Mouse (Mus musculus) kidney, embryonic 16.5 days (tissue): ENCODE results near the gene Ppp4r2. TPM values are rescaled to one million over a fixed set of nuclear protein-coding genes. Genes with fewer than 3 reads are reported as not detected.

Experiments
- ATAC-seq: fragments of 200-750 bp; cut with Nextera tagmentation; 2 replicates; pipeline ENCODE4 v1.8.0; 2017; ENCODE audit warnings: moderate TSS enrichment; ENCODE audit not compliant: low FRiP score, low TSS enrichment
- H3K27ac ChIP-seq: fragments of 300-500 bp; sonication (generic); 2 replicates; pipeline ENCODE4 v1.5.1; 2014; ENCODE audit warnings: low read length
- H3K27me3 ChIP-seq: fragments of 300-500 bp; sonication (generic); 2 replicates; pipeline ENCODE4 v1.6.1; 2014; ENCODE audit warnings: low read length, control low read depth, mixed read lengths; ENCODE audit not compliant: insufficient read depth
- H3K36me3 ChIP-seq: fragments of 300-500 bp; sonication (generic); 2 replicates; pipeline ENCODE4 v1.6.1; 2014; ENCODE audit warnings: low read length, control low read depth, mixed read lengths; ENCODE audit not compliant: insufficient read depth
- H3K4me1 ChIP-seq: fragments of 300-500 bp; sonication (generic); 2 replicates; pipeline ENCODE4 v1.6.1; 2014; ENCODE audit warnings: low read length, control low read depth, mixed read lengths; ENCODE audit not compliant: insufficient read depth
- H3K4me2 ChIP-seq: fragments of 300-500 bp; sonication (generic); replicated peaks from 2 replicates; pipeline ENCODE4 v1.6.1; 2014; ENCODE audit warnings: low read depth, low read length
- H3K4me3 ChIP-seq: fragments of 300-500 bp; sonication (generic); 2 replicates; pipeline ENCODE4 v1.5.1; 2014; ENCODE audit warnings: mild to moderate bottlenecking, low read length
- H3K9ac ChIP-seq: fragments of 300-500 bp; sonication (generic); replicated peaks from 2 replicates; pipeline ENCODE4 v1.6.1; 2014; ENCODE audit warnings: low read length
- H3K9me3 ChIP-seq: fragments of 300-500 bp; sonication (generic); 2 replicates; pipeline ENCODE4 v1.6.1; 2016; ENCODE audit warnings: low read length, control low read depth
- WGBS: fragments of 180-500 bp; shearing (Covaris S2); extraction: QIAGEN DNeasy Blood & Tissue Kit; methylation state at CpG from one replicate; pipeline ENCODE4 v1.1.7; 2014; 5-methylcytosine and 5-hydroxymethylcytosine counted together
- polyA plus RNA-seq: library from polyadenylated mRNA; unstranded; fragments of >200 nt; fragmentation: Nextera tagmentation; extraction: Ambion mirVana; gene quantifications from 2 replicates; pipeline ENCODE4 v1.2.1, GENCODE M21; 2015

Gene Ppp4r2
- polyA plus RNA-seq, 1 experiment from 2014 or later, result 17.7 TPM

GRCm38 (mm10) chr6:100826046-100826445 lies 7.4 kb upstream of the Ppp4r2 start:
- no peaks in the 10 kb centered on the region for H3K36me3 ChIP-seq
- H3K4me2 ChIP-seq, result no peak overlapping the region
- H3K4me3 ChIP-seq, result no peak overlapping the region
- H3K27ac ChIP-seq, result peak overlapping the region; percentile 86
- H3K9ac ChIP-seq, result no peak overlapping the region
- no peaks in the 10 kb centered on the region for H3K27me3 ChIP-seq
- 35% methylated on average over 6 of the region's 6 CpGs for WGBS
- peak; percentile 72 for ATAC-seq
- no peaks in the 10 kb centered on the region for H3K9me3 ChIP-seq
- peaks cover 24% of the 10 kb centered on the region for H3K4me1 ChIP-seq

- Histone ChIP-seq H3K4me2 (no peak overlapping the region), H3K27me3 (no peaks in the 10 kb centered on the region), H3K9me3 (no peaks in the 10 kb centered on the region), H3K4me3 (no peak overlapping the region), H3K4me1 (peaks cover 24% of the 10 kb centered on the region), H3K27ac (no peak overlapping the region), H3K9ac (no peak overlapping the region), H3K36me3 (no peaks in the 10 kb centered on the region)
- 83% methylated on average over 7 of the region's 7 CpGs for WGBS
- no peak for ATAC-seq
These were observed 4.9 kb upstream of the Ppp4r2 start for GRCm38 (mm10) chr6:100828565-100828964.

GRCm38 (mm10) chr6:100829770-100830169 lies 3.7 kb upstream of the Ppp4r2 start:
- no peak overlapping the region for H3K4me3 ChIP-seq
- no peak for ATAC-seq
- H3K9me3 ChIP-seq, result no peaks in the 10 kb centered on the region
- no peak overlapping the region for H3K9ac ChIP-seq
- no peak overlapping the region for H3K4me2 ChIP-seq
- H3K27ac ChIP-seq, result no peak overlapping the region
- H3K36me3 ChIP-seq, result no peaks in the 10 kb centered on the region
- H3K4me1 ChIP-seq, result peaks cover 22% of the 10 kb centered on the region
- 75% methylated on average over 5 of the region's 5 CpGs for whole genome bisulfite sequencing
- H3K27me3 ChIP-seq, result no peaks in the 10 kb centered on the region

- Histone ChIP-seq H3K4me2 (no peak overlapping the region), H3K9me3 (no peaks in the 10 kb centered on the region), H3K4me1 (peaks cover 26% of the 10 kb centered on the region), H3K9ac (no peak overlapping the region), H3K4me3 (no peak overlapping the region), H3K36me3 (peaks cover 10% of the 10 kb centered on the region), H3K27me3 (no peaks in the 10 kb centered on the region), H3K27ac (no peak overlapping the region)
- 81% methylated on average over 3 of the region's 3 CpGs for WGBS
- no peak for ATAC-seq
These were observed 2.2 kb upstream of the Ppp4r2 start for GRCm38 (mm10) chr6:100831188-100831587.

GRCm38 (mm10) chr6:100831751-100832150 lies 1.7 kb upstream of the Ppp4r2 start:
- no peak for ATAC-seq
- H3K9ac ChIP-seq, result no peak overlapping the region
- H3K27me3 ChIP-seq, result no peaks in the 10 kb centered on the region
- no peaks in the 10 kb centered on the region for H3K9me3 ChIP-seq
- H3K4me2 ChIP-seq, result no peak overlapping the region
- peaks cover 23% of the 10 kb centered on the region for H3K4me1 ChIP-seq
- H3K4me3 ChIP-seq, result no peak overlapping the region
- peaks cover 16% of the 10 kb centered on the region for H3K36me3 ChIP-seq
- H3K27ac ChIP-seq, result no peak overlapping the region
- WGBS, result 89% methylated on average over 6 of the region's 6 CpGs

- peak overlapping the region; percentile 96 for H3K9ac ChIP-seq
- WGBS, result under 1% methylated on average over 57 of the region's 72 CpGs
- H3K4me3 ChIP-seq, result peak overlapping the region; percentile 93
- peak overlapping the region; percentile 89 for H3K27ac ChIP-seq
- H3K27me3 ChIP-seq, result no peaks in the 10 kb centered on the region
- H3K9me3 ChIP-seq, result no peaks in the 10 kb centered on the region
- H3K36me3 ChIP-seq, result peaks cover 22% of the 10 kb centered on the region
- peak; percentile 92 for ATAC-seq
- H3K4me1 ChIP-seq, result peaks cover 18% of the 10 kb centered on the region
- H3K4me2 ChIP-seq, result peak overlapping the region; percentile 63
These were observed 524 bp downstream of the Ppp4r2 start for GRCm38 (mm10) chr6:100833811-100834481.

GRCm38 (mm10) chr6:100834489-100835160 lies 1.2 kb downstream of the Ppp4r2 start:
- H3K27ac ChIP-seq, result peak overlapping the region; percentile 89; the same call in 1 of the 2 replicates
- H3K9me3 ChIP-seq, result no peaks in the 10 kb centered on the region
- WGBS, result 18% methylated on average over 9 of the region's 9 CpGs
- no peak for ATAC-seq
- no peaks in the 10 kb centered on the region for H3K27me3 ChIP-seq
- peak overlapping the region; percentile 96 for H3K9ac ChIP-seq
- H3K4me3 ChIP-seq, result peak overlapping the region; percentile 93
- peak overlapping the region; percentile 63 for H3K4me2 ChIP-seq
- peaks cover 18% of the 10 kb centered on the region for H3K4me1 ChIP-seq
- H3K36me3 ChIP-seq, result peaks cover 27% of the 10 kb centered on the region

GRCm38 (mm10) chr6:100845058-100845457 lies 11.6 kb downstream of the Ppp4r2 start:
- Histone ChIP-seq H3K4me3 (no peak overlapping the region), H3K4me1 (peaks cover 5% of the 10 kb centered on the region; the same call in 1 of the 2 replicates), H3K4me2 (no peak overlapping the region), H3K27ac (no peak overlapping the region), H3K27me3 (no peaks in the 10 kb centered on the region), H3K9me3 (no peaks in the 10 kb centered on the region), H3K9ac (no peak overlapping the region), H3K36me3 (peaks cover 33% of the 10 kb centered on the region)
- ATAC-seq, result no peak
- 93% methylated on average over 4 of the region's 4 CpGs for WGBS

GRCm38 (mm10) chr6:100847264-100847663 lies 13.8 kb downstream of the Ppp4r2 start:
- no peak overlapping the region for H3K4me2 ChIP-seq
- 72% methylated on average over 5 of the region's 5 CpGs for WGBS
- no peaks in the 10 kb centered on the region for H3K9me3 ChIP-seq
- H3K27me3 ChIP-seq, result no peaks in the 10 kb centered on the region
- no peak overlapping the region for H3K4me3 ChIP-seq
- peaks cover 5% of the 10 kb centered on the region; the same call in 1 of the 2 replicates for H3K4me1 ChIP-seq
- no peak overlapping the region for H3K9ac ChIP-seq
- H3K36me3 ChIP-seq, result peaks cover 13% of the 10 kb centered on the region
- no peak for ATAC-seq
- H3K27ac ChIP-seq, result no peak overlapping the region
